Mouse (Mus musculus): ENCODE measurements around the gene Gdap1l1. TPM values are rescaled to one million over a fixed set of nuclear protein-coding genes. Genes with fewer than 3 reads are reported as not detected.

Gene Gdap1l1
- total RNA-seq, 1 experiment from 2014 or later = 3.7 TPM

DNA sequence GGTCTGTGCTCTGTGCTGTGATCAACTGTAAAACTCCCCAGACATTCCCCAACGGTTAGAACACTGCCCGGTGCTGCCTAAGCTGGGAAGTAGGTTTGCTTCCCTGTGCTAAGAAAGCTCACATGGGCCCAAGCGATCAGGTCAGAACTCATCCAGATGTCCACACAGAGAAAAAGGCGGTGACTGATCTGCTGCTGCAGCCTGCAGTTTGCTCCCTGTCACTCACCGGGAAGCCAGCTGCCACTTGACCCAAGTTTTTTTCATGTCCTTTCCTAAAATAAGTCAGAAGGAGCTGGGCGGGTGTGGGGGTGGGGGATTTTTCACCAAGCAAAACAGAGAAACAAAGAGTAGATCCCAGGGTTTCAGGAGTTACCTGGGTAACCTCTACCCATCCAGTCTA, 26.3 kb downstream of the Gdap1l1 start:
- no peak for DNase-seq

DNA sequence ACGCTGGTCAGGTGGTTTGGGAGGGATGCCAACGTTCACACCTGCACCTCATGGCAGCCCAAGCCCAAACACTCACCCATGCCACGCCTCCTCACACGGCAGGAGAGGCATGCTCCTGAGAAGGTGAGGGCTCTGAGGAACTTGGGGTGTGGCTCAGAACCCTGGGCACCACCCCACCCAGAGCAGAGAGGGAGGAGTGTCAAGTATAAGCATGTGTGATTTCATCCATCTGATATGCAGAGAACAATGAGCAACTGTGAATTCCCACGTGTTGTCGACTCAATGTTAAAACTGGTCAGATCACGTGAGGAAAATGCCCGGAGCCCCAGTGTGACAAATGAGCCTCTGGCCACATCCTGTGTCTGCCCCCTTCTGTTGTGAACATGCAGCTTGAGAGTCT, 28.5 kb downstream of the Gdap1l1 start:
- DNase-seq = no peak

DNA sequence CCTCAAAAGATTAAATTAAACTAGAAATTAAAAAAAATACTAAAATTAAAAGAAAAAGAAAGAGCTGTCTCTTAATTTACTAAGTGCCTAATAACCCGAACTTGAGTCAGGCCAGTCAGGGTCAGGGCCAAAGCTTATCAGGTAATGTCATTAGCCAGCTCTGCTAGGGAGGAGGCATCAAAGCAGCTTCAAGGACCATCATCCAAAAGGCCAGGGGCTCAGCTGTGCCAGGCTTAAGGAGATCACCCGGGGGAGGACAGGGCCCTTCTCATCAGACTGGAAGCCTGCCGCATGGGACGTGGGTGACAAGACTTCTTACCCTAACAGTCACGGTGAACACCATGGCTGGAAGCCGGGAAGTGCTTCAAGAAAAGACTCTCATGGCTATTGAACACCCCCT, 29.3 kb downstream of the Gdap1l1 start:
- DNase-seq = peak; percentile 32

DNA sequence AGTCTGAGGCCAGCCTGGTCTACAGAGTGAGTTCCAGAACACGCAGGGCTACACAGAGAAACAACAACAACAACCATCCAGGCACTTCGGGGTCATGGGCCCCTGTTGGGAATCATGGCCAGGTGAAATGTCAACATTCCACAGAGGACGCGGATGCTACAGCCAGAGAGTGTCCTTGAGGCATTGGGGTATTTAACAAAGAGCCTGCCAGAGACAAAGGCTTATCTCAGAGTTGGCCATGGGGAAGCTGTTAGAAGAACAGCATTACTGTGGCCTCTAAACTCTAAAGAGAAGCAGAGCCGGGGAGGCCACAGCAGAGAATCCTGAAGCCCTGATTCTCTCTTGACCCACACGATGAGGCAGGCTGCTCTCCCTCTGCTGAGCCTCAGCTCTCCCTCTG, 30.6 kb downstream of the Gdap1l1 start:
- DNase-seq = no peak

DNA sequence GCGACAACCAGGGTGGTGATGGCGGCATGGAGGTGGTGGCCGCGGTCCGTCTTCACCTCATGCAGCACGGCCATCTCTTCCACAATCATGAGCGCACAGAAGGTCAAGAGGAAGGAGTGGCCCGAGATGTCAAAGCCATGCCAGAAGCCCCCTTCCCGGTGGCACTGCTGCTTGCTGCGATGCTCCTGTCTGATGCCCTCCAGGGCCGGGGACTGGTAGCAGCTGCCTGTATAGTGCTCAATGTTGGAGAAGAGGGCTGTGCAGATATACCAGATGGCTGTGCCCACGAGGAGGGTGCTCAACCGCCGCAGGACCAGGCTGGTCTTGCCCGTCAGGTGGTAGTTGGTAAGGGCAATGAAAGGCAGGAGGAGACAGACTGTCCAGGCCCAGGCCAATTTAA, 31.4 kb downstream of the Gdap1l1 start:
- DNase-seq = no peak

DNA sequence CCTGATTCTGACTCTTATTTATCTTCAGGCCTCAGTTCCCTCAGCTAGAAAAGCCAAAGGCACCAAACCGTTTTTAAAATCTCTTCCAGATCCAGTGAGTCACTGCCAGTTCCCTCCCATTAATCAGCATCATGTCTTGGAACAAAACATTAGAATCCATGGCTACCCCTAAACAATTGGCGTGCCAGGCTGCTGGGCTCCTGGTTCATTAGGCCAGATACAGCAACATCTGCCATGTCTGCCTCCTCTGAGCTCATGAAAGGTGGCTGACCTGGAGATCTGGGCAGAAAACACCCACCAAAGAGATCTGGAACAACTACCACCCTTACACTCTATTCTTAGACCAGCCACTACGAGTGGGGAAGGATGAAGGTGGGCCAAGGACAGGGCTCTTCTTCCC, 32.9 kb downstream of the Gdap1l1 start:
- peak; percentile 35 for DNase-seq

DNA sequence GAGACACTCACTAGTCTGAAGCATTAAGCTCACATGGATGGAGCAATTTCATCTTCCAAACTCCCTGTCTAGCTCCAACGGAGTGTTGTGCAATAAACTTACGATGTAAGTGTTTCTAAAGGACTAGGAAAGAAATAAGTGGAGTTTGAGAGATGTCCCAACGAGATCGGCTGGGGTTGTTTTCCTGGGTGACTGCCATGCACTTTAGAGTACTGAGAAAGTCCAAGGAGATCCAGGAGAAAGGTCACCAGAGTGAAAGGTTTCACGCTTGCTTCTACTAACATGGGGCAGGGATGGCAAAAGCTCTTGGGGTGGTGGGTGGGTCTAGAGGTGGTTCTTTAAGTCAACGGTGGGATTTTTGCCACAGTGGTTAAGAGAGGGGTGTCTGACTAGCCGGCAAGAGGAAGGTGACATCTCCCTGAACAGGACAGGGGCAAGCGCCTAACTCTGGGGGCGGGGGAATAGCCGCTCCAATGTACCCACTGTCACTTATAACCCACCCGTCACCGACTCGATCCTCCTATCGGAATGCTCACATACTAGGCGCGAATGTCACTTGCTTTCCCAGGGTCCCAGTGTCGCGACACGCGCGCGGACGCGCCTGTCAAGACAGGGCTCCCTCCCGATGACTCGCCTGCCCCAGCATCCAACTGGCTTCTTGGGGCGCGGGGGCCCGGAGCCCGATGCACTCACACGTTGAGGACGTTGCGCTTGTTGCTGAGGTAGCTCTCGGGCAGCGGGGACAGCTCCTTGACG, 33.6 kb downstream of the Gdap1l1 start:
- no peak for DNase-seq

DNA sequence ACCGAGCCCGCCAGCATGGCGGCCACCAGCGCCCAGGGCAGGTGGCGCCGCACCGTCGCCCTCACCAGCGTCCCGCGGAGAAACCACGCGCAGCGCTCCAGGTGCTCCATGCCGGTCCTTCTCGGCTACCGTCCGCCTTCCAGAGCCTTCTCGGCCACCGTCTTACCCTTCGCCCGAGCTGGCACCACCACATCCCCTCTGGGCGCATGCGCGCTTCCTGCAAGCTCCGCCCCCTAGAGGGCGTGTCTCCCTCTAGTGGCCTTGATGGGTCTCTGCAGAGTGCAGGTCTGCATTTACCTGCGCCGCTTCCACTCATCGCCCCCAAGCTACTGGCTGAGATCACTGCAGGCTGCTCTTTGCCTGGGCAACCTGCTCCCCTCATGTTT, 34.2 kb downstream of the Gdap1l1 start, which contains the start of gene Fitm2:
Fitm2 (minus strand) TSS at position 164 of the 386 bp plus-strand sequence.
- DNase-seq = peak; percentile 95

DNA sequence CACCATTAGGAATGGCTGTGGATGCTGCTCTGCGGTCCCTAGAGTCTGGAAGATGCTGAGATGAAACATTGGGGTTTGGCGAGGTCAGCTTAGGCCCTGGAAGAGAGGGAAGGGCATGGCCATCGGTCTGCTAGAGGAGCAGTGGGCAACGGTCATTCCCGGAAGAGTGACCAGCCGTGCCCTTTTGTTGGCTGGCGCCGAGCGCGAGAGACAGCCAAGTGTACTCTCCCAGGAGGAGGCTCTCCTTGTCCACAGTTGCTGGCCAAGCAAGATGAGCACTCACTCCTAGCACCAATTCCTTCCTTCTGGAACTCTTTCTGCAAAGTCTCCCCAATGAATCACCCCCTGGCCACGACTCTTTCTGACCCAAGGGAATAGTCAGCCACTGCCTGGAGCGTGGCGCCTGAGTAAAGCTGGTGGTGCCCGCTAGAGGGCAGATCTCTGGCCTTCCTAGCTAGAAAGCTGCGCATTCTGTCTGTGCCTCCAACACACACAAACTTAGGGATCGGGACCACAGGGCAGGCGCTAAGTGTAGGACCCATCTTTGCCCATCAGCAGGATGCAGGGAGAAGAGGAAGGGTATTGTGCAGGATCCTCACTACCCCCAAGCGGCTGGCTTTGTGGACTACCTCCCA, 42.0 kb downstream of the Gdap1l1 start:
- peak; percentile 42 for DNase-seq

DNA sequence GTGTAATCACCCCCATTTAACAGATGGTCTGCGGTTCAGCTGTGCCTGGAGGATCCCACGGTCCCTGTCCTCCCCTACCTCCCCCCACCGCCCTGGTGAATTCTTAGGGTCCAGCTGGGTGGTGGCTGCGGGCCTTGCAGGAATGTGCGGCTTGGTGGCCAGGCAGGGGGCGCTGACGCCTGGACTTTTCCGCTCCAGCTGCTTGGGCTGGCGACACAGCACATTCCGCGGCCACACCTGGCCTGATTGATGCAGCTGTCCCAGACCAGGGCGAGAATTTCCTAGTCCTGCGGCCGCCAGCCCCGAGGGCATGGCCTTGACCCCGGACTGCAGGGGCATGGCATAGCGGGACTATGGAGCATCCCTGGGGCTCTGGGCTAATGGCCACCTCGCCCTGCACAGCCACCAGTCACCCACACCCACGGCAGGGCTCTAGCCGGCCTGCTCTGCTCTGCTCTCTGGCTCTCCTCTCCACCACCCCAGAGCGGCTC, 43.3 kb downstream of the Gdap1l1 start:
- DNase-seq = no peak

DNA sequence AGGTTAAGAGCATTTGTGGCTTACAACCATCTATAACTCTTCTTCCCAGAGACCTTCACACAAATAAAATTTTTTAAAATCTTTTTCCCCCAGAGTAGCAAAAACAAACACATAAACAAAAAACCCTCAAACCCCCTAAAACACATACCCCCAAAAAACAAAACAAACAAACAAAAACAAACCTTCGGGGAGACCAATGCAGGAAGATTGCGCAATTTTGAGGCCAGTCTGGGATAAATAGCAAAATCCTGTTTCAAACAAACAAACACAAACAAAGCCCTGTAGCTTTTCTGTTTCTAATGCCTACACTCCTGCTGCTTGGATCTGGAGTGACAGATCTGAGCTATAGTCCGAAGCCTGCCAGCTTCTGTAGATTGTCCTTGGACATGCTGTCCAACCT, 49.1 kb downstream of the Gdap1l1 start:
- no peak for DNase-seq

DNA sequence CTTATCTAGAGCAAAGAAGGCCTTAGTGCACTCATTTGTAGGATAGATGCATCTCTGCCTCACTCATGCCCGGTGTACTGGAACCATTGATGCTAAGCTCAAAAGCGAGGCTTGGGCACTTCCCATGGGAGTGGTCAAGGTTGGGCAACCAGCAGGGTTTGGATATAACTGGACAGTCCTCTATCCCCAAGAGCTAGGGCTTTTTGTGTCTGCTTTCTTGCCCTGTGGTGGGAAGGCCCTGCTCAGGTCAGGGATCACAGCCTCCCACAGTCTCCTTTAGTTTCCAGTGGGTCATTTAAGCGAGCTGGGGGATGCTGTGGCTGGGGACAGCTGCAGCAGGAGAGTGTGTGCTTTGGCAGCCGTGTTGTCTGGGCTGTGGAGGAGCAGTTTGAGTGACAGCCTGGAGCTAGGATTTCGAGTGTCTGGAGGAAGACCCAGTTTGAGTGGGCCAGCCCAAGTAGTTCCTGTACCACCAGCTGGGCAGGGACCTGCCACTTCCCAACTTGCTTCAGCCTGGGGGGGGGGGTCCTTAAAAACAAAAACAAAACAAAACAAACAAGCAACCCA, 51.5 kb downstream of the Gdap1l1 start:
- DNase-seq = no peak

DNA sequence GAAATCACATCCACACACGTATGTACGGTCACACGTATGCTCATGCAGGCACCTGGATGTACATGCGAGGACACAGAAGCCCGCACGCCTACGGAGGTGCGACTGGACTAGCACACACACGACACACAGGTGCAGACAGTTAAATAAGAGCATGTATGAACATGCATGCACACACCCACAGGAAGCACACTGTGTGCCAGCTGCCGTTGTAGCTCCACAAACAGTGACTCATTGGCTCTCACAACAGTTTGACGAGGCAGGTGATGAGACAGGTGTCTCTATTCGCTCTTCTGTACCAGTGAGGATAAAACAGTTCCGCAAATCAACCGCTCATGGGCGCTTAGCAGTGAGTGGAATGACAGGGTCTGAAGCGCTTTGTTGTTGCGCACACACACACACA, 52.4 kb downstream of the Gdap1l1 start:
- no peak for DNase-seq

DNA sequence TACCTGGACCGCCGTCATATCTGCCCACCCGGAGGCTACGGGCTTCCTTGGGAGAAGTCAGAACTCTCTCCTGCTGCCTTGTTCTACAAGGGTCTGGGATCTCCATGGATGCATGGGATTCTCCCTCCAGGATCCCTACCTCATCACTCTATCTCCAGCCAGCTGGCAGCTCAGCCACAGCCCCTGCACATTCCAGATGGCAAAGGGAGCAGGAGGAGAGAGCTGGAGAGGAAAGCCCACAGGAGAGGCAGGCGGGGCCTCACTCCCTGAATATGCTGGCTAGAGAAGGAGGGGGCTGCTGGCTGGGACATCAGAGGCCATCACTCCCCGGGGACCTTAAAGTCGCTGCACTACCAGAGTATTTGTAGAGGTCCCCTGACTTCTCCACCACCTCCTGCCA, 53.1 kb downstream of the Gdap1l1 start:
- no peak for DNase-seq

DNA sequence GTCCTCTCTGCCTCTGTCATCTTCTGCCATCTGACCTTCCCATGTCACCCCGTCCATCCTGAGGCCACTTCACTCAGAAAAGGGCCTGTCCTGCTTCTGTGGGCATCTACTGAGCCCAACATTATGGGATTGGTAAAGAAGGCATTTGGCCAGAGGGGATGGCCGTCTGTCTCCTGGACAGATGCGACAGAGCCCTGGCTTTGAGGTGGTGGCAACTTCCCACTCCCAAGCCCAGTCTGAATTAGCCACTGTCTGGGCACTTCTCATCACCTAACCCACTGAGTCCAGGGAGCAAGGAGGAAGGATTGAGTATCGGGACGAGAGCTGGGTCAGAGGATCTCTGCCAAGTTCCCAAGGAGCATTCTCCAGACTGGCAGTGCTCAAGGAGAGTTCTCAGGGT, 53.7 kb downstream of the Gdap1l1 start, which contains the start of gene R3hdml:
R3hdml (plus strand) TSS at position 301 of the 400 bp plus-strand sequence.
- DNase-seq = no peak

DNA sequence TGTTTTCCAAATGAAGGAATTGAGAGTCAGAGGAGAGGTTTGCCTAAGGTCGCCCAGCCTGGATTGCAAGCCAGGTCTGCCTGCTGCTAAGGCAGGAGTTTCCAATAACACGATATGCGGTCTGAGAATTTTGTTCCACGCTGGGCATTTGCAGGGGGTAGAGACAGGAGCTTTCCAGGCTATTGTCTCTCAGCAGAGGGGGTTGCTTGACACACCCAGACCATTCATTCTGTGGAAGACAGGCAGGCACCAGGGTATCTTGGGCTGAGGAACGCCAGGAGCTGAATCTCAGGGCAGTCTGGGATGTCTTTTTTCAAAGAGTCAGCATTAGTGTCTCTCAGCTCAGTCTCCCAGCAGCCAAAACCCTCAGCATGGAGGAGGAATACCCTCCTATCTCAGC, 54.8 kb downstream of the Gdap1l1 start:
- DNase-seq = no peak

DNA sequence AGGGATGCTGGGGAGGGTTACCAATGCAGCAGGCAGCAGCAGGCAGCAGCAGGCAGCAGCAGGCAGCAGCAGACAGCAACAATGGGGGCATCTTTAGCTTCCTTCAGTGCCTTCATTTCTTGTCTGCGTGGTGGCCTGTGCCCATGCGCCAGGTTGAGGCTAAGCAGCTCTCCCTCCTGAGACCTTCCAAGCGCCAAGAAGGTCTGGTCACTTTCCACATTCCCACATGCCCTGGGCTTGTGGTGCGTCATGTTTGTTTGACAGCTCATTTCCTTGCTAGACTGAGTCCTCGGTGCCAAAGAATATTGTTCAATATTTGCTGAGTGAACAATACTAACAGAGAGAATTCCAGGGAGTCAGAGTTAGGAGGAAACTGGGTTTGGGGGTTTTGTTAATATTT, 55.7 kb downstream of the Gdap1l1 start:
- peak; percentile 15 for DNase-seq

DNA sequence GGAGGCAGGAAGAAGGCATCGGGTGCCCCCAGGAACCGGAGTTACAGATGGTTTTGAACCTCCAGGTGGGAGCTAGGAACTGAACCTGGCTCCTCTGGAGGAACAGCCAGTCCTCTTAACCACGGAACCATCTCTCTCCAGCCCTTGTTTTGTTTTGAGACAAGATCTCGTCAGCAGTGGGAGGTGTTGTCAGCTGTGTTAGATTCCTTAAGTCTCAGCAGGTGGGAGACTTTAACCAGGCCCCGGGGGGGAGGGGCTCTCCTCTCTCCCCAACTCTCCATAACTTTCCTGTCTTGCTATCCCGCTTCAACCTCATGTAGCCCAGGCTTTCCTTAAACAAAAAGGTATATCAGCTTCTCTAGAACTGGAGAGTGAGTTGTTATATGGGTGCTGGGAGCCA, 56.2 kb downstream of the Gdap1l1 start:
- DNase-seq = no peak

DNA sequence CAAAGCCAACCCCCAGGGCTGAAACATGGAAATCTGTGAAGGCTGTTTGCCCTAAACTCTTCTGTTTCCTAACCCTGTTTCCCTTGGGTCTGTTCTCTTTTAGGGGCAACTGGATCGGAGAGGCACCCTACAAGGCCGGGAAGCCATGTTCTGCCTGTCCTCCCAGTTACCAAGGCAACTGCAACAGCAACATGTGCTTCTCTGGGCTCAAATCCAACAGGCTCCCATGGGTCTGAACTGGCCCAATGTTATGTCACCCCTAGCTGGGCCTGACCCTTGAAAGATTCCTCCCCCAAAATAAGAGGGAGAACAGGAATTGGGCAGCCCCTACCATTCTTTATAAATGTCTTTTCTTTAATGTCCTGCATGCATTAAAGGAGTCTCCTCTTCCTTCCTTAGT, 63.9 kb downstream of the Gdap1l1 start:
- DNase-seq = no peak

DNA sequence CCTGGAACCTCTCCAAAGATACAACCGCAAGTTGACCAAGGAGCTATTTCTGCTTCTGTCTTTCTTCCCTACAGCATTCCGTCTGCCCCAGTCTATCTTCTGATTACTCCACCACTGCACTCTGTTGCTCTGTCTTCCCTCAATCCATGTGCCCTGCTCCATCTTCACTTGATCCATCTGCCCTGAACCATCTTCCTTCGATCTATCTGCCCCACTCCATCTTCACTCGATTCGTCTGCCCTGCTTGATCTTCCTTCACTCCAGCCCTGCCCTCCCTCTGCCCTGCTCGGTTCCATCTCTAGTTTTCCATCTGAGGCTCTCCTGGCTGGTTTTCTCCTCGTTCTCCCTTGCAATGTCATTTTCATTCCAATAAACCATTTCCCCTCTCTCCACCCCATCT, 64.9 kb downstream of the Gdap1l1 start:
- DNase-seq = no peak
